Mouse (Mus musculus) v-Abl transformed pro-B cells (cell line): ENCODE data around the gene Calm2.

Experiments used
- in situ Hi-C, 2 experiments: fragments of 400-800 bp; cut with MboI; formaldehyde crosslinking; loops; one replicate each; pipeline ENCODE4 v1.15.1; 2025; ENCODE audit not compliant: unreplicated experiment in 2 of 2

Gene Calm2

DNA sequence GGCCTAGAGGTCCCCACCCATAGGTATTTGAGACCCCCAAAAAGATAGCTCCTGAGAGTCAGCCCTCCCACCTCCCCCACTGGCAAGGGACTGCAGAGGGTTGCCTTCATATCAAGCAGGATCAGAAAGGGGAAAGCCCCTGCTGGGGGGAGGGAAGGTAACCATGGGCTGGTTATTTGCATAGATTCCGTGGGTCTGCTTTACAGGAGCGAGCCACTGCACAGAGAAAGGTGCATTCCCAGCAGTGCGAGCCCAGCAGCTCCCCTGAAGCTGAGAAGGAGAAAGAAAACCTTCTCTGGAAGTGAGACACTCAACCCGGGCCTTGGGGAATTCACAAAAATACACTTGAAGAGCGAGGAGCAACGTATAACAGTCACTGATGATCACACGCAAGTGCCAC, 28.7 kb downstream of the Calm2 start:
- in situ Hi-C loops: no loop called here

GRCm38 (mm10) chr17:87406646-87407045, 40.1 kb downstream of the Calm2 start:
- in situ Hi-C loops: no loop called here

DNA sequence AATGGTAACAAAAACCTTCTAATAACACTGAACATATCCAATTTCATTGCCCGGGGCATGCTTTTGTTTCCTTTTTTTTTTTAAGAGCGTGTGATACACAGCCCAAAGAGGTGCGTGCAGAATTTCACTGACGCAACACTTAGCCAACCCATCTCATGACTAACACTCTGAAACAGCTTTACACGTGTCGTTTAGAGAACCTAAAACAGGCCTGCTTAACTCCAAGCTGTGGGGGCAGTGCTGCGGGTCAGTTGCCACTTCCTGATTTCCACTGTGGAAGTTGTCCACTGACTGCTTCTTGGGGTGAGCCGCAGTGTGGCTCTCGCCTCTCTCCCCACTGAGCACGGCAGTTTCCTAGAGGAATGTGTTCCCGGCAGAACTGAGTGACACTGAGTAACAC, 41.2 kb downstream of the Calm2 start:
- in situ Hi-C loops: no loop called here

DNA sequence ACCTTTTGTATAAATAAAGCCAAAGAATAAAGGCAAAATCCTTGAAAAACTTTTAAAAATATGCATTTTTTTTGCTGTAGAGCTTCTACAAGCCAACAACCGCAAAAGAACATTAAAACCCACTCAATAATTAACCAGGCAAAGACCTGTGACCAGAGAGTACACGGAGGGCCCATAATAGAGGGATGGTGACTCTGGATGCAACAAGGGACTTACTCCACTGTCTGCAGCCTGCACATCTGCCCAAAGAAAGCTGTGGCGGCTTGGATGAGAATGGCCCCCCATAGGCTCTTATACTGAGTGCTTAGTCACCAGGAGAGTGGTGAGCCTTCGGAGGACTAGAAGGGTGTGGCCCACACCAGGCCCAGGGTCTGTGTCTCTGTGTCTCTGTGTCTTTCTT, 43.3 kb downstream of the Calm2 start:
- in situ Hi-C loops: no loop called here

GRCm38 (mm10) chr17:87402444-87402843, 44.3 kb downstream of the Calm2 start:
- in situ Hi-C loops: no loop called here

GRCm38 (mm10) chr17:87397088-87397487, 49.6 kb downstream of the Calm2 start:
- in situ Hi-C loops: no loop called here

- in situ Hi-C loops: no loop called here
These were observed 55.5 kb downstream of the Calm2 start for GRCm38 (mm10) chr17:87391242-87391641.

DNA sequence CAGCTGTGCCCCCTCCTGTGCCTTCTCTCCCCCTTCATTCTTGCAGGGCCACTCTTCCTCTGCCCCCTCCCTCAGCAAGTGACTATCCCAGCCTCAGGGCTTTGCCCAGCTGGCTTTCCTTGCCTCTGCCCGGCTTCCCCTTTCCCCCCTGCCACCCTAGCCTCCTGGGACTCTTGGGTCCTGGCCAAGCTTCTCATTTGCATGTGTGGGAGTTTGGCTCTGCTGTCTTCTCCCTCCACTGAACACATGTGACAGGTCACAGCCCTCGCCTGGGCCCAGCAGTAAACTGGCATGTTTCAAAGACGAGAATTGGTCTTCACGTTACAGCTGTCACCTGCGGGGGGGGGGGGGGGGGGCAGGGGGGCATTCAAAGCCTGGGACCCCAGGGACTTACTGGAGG, 59.7 kb downstream of the Calm2 start:
- in situ Hi-C loops: no loop called here

GRCm38 (mm10) chr17:87385835-87386234, 60.9 kb downstream of the Calm2 start:
- in situ Hi-C loops: no loop called here
